Comparison of ENCODE assay signal across 23 mouse cellular contexts in genomic region chr4:98800824-98801223, GRCm38 (mm10). TPM values are rescaled to one million over a fixed set of nuclear protein-coding genes. Genes with fewer than 3 reads are reported as not detected.
DNase-seq lines count a peak whose midpoint lies in the region; ATAC-seq and TF ChIP-seq lines count a peak whose summit lies in the region.
"Had no signal": no experiment of that assay in that cellular context is flagged by ENCODE, and none has a peak within 500 bp of the region (broad histone marks: within the 10 kb centered on the region; RNA-seq: fewer than 3 reads in every experiment).

No protein-coding gene starts in this region.

- peaks cover 48% of the 10 kb centered on the region for H3K4me1 ChIP-seq in embryonic facial prominence, embryonic 15.5 days
- H3K4me1 ChIP-seq in intestine, postnatal 0 days (replicated peaks; ENCODE audit: control insufficient read depth, insufficient read depth, low read length): no peaks in the 10 kb centered on the region
- H3K4me1 ChIP-seq: forebrain, embryonic 12.5 days had no signal

- TF ChIP-seq CTCF in intestine, postnatal 0 days (IDR thresholded peaks at IDR 0.05; ENCODE audit: low read depth): no peak

- H3K36me3 ChIP-seq in embryonic facial prominence, embryonic 15.5 days: no peaks in the 10 kb centered on the region
- H3K36me3 ChIP-seq in intestine, postnatal 0 days (ENCODE audit: control insufficient read depth, insufficient read depth): no peaks in the 10 kb centered on the region
- H3K36me3 ChIP-seq: forebrain, embryonic 12.5 days; heart, embryonic 15.5 days; intestine, embryonic 15.5 days; midbrain, embryonic 13.5 days had no signal

- no peak overlapping the region for H3K4me3 ChIP-seq in embryonic facial prominence, embryonic 15.5 days (replicated peaks)
- H3K4me3 ChIP-seq in intestine, postnatal 0 days (ENCODE audit: low read depth, low read length): no peak overlapping the region
- H3K4me3 ChIP-seq: forebrain, embryonic 12.5 days; heart, embryonic 15.5 days; intestine, embryonic 15.5 days; left cerebral cortex, adult 2 months; midbrain, embryonic 13.5 days; myocyte had no signal

- no peak overlapping the region for H3K4me2 ChIP-seq in embryonic facial prominence, embryonic 15.5 days (replicated peaks)
- no peak overlapping the region for H3K4me2 ChIP-seq in intestine, postnatal 0 days (replicated peaks; ENCODE audit: low read depth)
- H3K4me2 ChIP-seq: forebrain, embryonic 12.5 days; heart, embryonic 15.5 days; intestine, embryonic 15.5 days; midbrain, embryonic 13.5 days had no signal

- H3K9ac ChIP-seq in embryonic facial prominence, embryonic 15.5 days: no peak overlapping the region
- H3K9ac ChIP-seq in intestine, postnatal 0 days (ENCODE audit: low read depth, low read length): no peak overlapping the region
- H3K9ac ChIP-seq: forebrain, embryonic 12.5 days; heart, embryonic 15.5 days; intestine, embryonic 15.5 days; midbrain, embryonic 13.5 days had no signal

- H3K9me3 ChIP-seq in embryonic facial prominence, embryonic 15.5 days (replicated peaks): no peaks in the 10 kb centered on the region
- H3K9me3 ChIP-seq in intestine, postnatal 0 days (ENCODE audit: control insufficient read depth): no peaks in the 10 kb centered on the region
- H3K9me3 ChIP-seq: forebrain, embryonic 12.5 days; heart, embryonic 15.5 days; intestine, embryonic 15.5 days; midbrain, embryonic 13.5 days had no signal

- WGBS in embryonic facial prominence, embryonic 15.5 days: 57% methylated on average over 8 of the region's 8 CpGs
- WGBS in intestine, postnatal 0 days: 83% methylated on average over 8 of the region's 8 CpGs

- 0 out of 2 replicates have a peak, but pooled peaks have one; percentile 6 for ATAC-seq in embryonic facial prominence, embryonic 15.5 days (ENCODE audit: insufficient number of reproducible peaks, low FRiP score, low TSS enrichment, low read depth)
- no peak for ATAC-seq in intestine, postnatal 0 days
- ATAC-seq: activated CD4-positive, CD25-positive, alpha-beta regulatory T cell, adult 4 months; intestine, embryonic 15.5 days; midbrain, embryonic 13.5 days had no signal

- DNase-seq in adrenal gland, postnatal 25 days: peak; percentile 17
- no peak for DNase-seq in adrenal gland, adult 8-10 months
- DNase-seq in layer of hippocampus, adult 11-12 months (ENCODE audit: low spot score): peak; percentile 25
- DNase-seq in layer of hippocampus, adult 18-20 months (ENCODE audit: low spot score in 2 of 2): no peak
- DNase-seq in Muller cell, postnatal 12 days (ENCODE audit: inconsistent ontology term): peak; percentile 51
- DNase-seq in heart, adult 11 months: no peak
- DNase-seq: cerebellum, adult 9-11 months; liver; right cerebral cortex, adult 18-20 months had no signal

- no peak overlapping the region for H3K27ac ChIP-seq in embryonic facial prominence, embryonic 15.5 days (replicated peaks)
- H3K27ac ChIP-seq in intestine, postnatal 0 days (ENCODE audit: low read depth, low read length): no peak overlapping the region
- H3K27ac ChIP-seq: forebrain, embryonic 12.5 days; heart, embryonic 15.5 days; intestine, embryonic 15.5 days; left cerebral cortex, adult 2 months; midbrain, embryonic 13.5 days had no signal

- H3K27me3 ChIP-seq in embryonic facial prominence, embryonic 15.5 days: no peaks in the 10 kb centered on the region
- H3K27me3 ChIP-seq in intestine, postnatal 0 days (replicated peaks; ENCODE audit: control insufficient read depth, insufficient read depth, low read length): no peaks in the 10 kb centered on the region
- H3K27me3 ChIP-seq: forebrain, embryonic 12.5 days; heart, embryonic 15.5 days; intestine, embryonic 15.5 days; midbrain, embryonic 13.5 days had no signal

RNA-seq across cellular contexts. Expression of gene Kank4, which starts 16.5 kb away (rescaled TPM):
- 1.7 and 2.1 TPM in 2 replicates for total RNA-seq in adrenal gland, postnatal 25 days (2021)
- total RNA-seq in adrenal gland, adult 8-10 months (2022): 1 to 10 TPM; 3.1 to 4.2 (median 4.0) TPM
- total RNA-seq in layer of hippocampus, adult 18-20 months (2021): 1 to 10 TPM; 2.1 to 3.8 TPM
- polyA plus RNA-seq in embryonic facial prominence, embryonic 15.5 days (2015; fragmentation: Nextera tagmentation; extraction: Ambion mirVana): 1.7 and 2.8 TPM in 2 replicates
- polyA plus RNA-seq in intestine, postnatal 0 days (2015; fragmentation: Nextera tagmentation; extraction: Ambion mirVana): 0.31 and 0.34 TPM in 2 replicates
- total RNA-seq: granulocyte monocyte progenitor cell, adult 5-6 weeks had no signal
- polyA plus RNA-seq: activated CD4-positive, CD25-positive, alpha-beta regulatory T cell, adult 4 months had no signal

RNA-seq across cellular contexts. Expression of gene I0C0044D17Rik, which starts 22.8 kb away (rescaled TPM):
- total RNA-seq in adrenal gland, postnatal 25 days (2021): not detected in 2 replicates
- not detected for total RNA-seq in adrenal gland, adult 8-10 months (2022)
- total RNA-seq in layer of hippocampus, adult 18-20 months (2021): not detected
- not detected in 2 replicates for polyA plus RNA-seq in embryonic facial prominence, embryonic 15.5 days (2015; fragmentation: Nextera tagmentation; extraction: Ambion mirVana)
- not detected in 2 replicates for polyA plus RNA-seq in intestine, postnatal 0 days (2015; fragmentation: Nextera tagmentation; extraction: Ambion mirVana)
- total RNA-seq: gastrocnemius, adult 18-20 months; granulocyte monocyte progenitor cell, adult 5-6 weeks; left cerebral cortex, adult 2 months had no signal
- polyA plus RNA-seq: activated CD4-positive, CD25-positive, alpha-beta regulatory T cell, adult 4 months; forebrain, embryonic 12.5 days; heart, embryonic 15.5 days; hindbrain, embryonic 11.5 days; intestine, embryonic 15.5 days; midbrain, embryonic 13.5 days; myocyte; spleen, adult 2 months; stomach, embryonic 16.5 days had no signal

Comparison
In these comparisons a context has a peak if more than half of its experiments do, and no peak if none do; other contexts are left out.
1. DNase-seq: peak in adrenal gland, postnatal 25 days (single experiment), layer of hippocampus, adult 11-12 months (single experiment) and Muller cell, postnatal 12 days (single experiment); none in adrenal gland, adult 8-10 months (single experiment), layer of hippocampus, adult 18-20 months (0 of 2) and heart, adult 11 months (single experiment).